Mouse (Mus musculus) stomach, embryonic 15.5 days (tissue): ENCODE results near the gene Gm36176. TPM values are rescaled to one million over a fixed set of nuclear protein-coding genes. Genes with fewer than 3 reads are reported as not detected.
"Not testable (repeated sequence)": the region's sequence is repeated elsewhere in the genome, so short reads cannot be mapped to it uniquely, and the experiment has no call there.

ENCODE experiments used
- ATAC-seq: fragments of 200-750 bp; cut with Nextera tagmentation; 2 replicates; pipeline ENCODE4 v1.8.0; 2017; ENCODE audit warnings: low read depth, moderate number of reproducible peaks, moderate TSS enrichment; ENCODE audit not compliant: insufficient read depth, low FRiP score
- H3K27ac ChIP-seq: fragments of 300-500 bp; sonication (generic); 2 replicates; pipeline ENCODE4 v1.5.1; 2015; ENCODE audit warnings: mild to moderate bottlenecking, inconsistent platforms
- H3K27me3 ChIP-seq: fragments of 300-500 bp; sonication (generic); replicated peaks from 2 replicates; pipeline ENCODE4 v1.6.1; 2015; ENCODE audit warnings: inconsistent platforms
- H3K36me3 ChIP-seq: fragments of 300-500 bp; sonication (generic); 2 replicates; pipeline ENCODE4 v1.6.1; 2015; ENCODE audit warnings: inconsistent platforms
- H3K4me1 ChIP-seq: fragments of 300-500 bp; sonication (generic); 2 replicates; pipeline ENCODE4 v1.6.1; 2015; ENCODE audit warnings: inconsistent platforms
- H3K4me2 ChIP-seq: fragments of 300-500 bp; sonication (generic); 2 replicates; pipeline ENCODE4 v1.6.1; 2015; ENCODE audit warnings: mild to moderate bottlenecking, inconsistent platforms
- H3K4me3 ChIP-seq: fragments of 300-500 bp; sonication (generic); replicated peaks from 2 replicates; pipeline ENCODE4 v1.5.1; 2015; ENCODE audit warnings: inconsistent platforms
- H3K9ac ChIP-seq: fragments of 300-500 bp; sonication (generic); 2 replicates; pipeline ENCODE4 v1.6.1; 2015; ENCODE audit warnings: inconsistent platforms
- H3K9me3 ChIP-seq: fragments of 300-500 bp; sonication (generic); 2 replicates; pipeline ENCODE4 v1.6.1; 2016; ENCODE audit warnings: inconsistent platforms
- WGBS: fragments of 180-500 bp; shearing (Covaris S2); methylation state at CpG from one replicate; pipeline ENCODE4 v1.1.7; 2015; 5-methylcytosine and 5-hydroxymethylcytosine counted together
- polyA plus RNA-seq: library from polyadenylated mRNA; unstranded; fragments of >200 nt; fragmentation: Nextera tagmentation; extraction: Ambion mirVana; gene quantifications from 2 replicates; pipeline ENCODE4 v1.2.1, GENCODE M21; 2015

The Gm36176 gene
- polyA plus RNA-seq = not detected in 2 replicates

DNA sequence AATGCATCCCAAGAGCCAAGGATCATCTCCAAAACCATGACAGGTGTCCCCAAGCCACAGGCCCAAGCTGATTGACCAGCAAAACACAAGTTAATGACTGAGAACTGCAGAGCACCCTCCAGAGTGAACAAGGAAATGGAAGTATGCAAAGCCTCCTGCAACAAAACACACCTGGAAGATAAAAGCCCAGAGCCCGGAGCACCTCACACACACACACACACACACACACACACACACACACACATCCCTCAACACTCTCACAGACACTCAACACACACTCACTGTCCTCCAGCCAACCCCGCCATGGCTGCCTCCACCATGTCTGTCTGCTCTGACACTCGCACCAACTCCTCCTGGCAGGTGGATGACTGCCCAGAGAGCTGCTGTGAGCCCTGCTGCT, at the start of gene Gm36176:
Gm36176 (plus strand) TSS at position 301 of the 400 bp plus-strand sequence.
- H3K36me3 ChIP-seq = no peaks in the 10 kb centered on the region
- H3K27ac ChIP-seq = no peak within 1 kb of the TSS
- no peak within 1 kb of the TSS for H3K4me3 ChIP-seq
- no peaks in the 10 kb centered on the region for H3K27me3 ChIP-seq
- ATAC-seq = no peak
- H3K4me1 ChIP-seq = no peaks in the 10 kb centered on the region
- H3K9ac ChIP-seq = no peak within 1 kb of the TSS
- H3K9me3 ChIP-seq = no peaks in the 10 kb centered on the region
- WGBS = 63% methylated on average over 3 of the region's 3 CpGs
- no peak within 1 kb of the TSS for H3K4me2 ChIP-seq

DNA sequence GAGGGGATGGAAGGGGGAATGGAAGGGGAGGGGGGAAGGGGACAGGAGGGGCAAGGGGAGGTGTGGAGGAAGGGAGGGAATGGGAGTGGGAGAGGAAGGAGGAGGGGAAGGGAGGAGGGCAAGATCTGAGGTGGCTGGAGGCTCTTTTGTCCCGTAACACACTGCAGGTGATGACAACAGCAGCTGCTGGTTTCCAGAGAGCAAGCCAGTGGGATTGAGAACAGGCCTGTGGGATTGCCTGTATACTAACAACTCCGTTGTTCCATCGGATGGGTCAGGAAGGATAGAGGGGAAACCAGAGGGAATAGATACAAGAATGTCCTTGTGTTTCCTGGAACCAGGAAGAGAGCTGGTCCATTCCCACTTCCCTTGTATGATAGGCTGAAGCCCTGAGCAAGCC, 48.9 kb upstream of the Gm36176 start:
- Histone ChIP-seq H3K9ac (no peak overlapping the region), H3K4me1 (0 out of 2 replicates have a peak, but pooled peaks cover 4% of the 10 kb centered on the region), H3K27ac (no peak overlapping the region), H3K9me3 (no peaks in the 10 kb centered on the region), H3K27me3 (no peaks in the 10 kb centered on the region), H3K4me3 (no peak overlapping the region), H3K4me2 (no peak overlapping the region), H3K36me3 (no peaks in the 10 kb centered on the region)
- WGBS = 24% methylated on average over 3 of the region's 3 CpGs
- no peak for ATAC-seq

DNA sequence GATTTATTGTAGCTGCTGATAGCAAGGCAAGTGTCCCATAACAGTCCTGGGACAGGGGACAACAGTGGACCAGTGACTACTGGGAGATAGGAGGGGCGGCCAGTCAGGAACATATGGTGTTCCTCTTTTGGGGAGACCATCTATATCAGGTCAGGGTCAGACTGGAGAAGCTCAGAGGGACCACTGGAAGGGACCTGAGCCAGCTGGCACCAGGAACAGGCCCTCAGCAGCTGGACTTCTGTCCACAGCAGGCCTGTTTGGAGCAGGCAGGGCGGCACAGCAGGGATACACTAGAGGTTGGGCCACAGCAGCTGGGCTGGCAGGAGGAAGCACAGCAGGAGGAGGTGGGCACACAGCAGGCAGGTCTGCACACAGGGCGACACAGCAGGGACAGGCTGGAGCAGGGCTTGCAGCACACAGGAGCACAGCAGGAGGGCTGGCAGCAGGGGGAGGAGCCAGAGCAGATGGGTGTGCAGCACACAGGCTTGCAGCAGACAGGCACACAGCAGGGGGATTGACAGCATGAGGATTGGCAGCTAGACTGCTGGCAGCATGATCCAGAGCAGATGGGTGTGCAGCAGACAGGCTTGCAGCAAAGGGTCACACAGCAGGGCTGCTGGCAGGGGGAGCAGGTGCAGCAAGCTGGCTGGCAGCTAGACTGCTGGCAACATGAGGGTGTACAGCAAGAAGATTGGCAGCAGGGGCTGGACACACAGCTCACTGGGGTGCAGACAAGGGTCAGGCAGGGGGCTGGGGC, 48.3 kb upstream of the Gm36176 start:
- H3K4me3 ChIP-seq, H3K4me1 ChIP-seq, H3K9ac ChIP-seq, H3K27ac ChIP-seq, ATAC-seq, H3K36me3 ChIP-seq, H3K27me3 ChIP-seq, H3K9me3 ChIP-seq, H3K4me2 ChIP-seq: not testable (repeated sequence)
- 53% methylated on average over 3 of the region's 3 CpGs for WGBS

DNA sequence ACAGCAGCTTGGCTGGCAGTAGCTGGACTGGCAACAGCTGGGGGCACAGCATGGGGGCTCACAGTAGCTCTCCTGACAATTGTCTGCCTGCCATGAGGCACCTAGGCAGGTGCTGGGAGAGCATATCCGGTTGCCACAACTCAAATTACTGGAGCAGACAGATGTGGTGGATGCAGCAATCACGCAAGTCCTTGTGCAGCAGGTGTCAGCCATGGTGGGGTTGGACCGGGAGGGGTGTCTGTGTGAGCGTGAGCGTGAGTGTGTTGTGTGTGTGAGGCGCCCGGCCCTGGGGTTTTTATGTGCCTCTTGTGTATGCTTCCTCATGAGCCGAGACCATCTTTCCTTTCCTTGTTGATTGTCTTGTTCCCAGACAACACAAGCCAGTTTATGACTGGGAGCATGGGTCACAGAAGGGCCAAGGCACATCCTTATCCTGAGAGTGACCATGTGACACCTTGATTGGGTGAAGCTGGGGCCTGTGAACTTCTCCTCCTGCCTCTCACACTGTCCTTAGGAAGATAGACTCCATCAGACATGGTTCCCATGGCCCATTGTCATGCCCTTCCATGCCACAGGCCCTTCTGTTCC, 47.6 kb upstream of the Gm36176 start, which contains the start of gene Gm19668:
Gm19668 (minus strand) TSS at position 213 of the 588 bp plus-strand sequence.
- Histone ChIP-seq H3K27ac (no peak within 1 kb of the TSS), H3K9ac (no peak within 1 kb of the TSS), H3K36me3 (no peaks in the 10 kb centered on the region), H3K4me1 (0 out of 2 replicates have a peak, but pooled peaks cover 4% of the 10 kb centered on the region), H3K27me3 (no peaks in the 10 kb centered on the region), H3K4me2 (no peak within 1 kb of the TSS), H3K9me3 (no peaks in the 10 kb centered on the region), H3K4me3 (no peak within 1 kb of the TSS)
- WGBS = 68% methylated on average over 8 of the region's 8 CpGs
- no peak for ATAC-seq

DNA sequence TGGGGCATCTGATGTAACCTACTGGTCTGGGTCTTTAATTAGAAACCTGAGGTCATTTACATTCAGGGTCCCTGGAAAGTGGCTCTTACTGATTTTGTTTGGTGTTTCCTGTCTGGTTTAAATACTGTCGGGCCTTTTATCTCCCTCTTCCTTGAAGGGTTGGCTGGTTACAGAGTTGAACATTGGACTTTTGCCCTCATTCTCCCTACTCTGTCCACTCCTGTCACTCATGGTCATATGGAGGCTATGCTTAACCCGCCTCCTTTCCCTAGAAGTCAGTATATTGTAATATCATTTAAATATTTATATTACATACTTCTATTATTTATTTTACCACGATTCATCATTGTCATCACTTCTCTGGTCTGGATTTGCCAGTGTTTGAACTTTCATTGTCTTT, 42.5 kb upstream of the Gm36176 start:
- no peaks in the 10 kb centered on the region for H3K36me3 ChIP-seq
- 51% methylated on average over 3 of the region's 3 CpGs for WGBS
- no peak overlapping the region for H3K4me3 ChIP-seq
- H3K27me3 ChIP-seq = no peaks in the 10 kb centered on the region
- no peak overlapping the region for H3K9ac ChIP-seq
- ATAC-seq = no peak
- no peak overlapping the region for H3K27ac ChIP-seq
- H3K4me1 ChIP-seq = no peaks in the 10 kb centered on the region
- no peak overlapping the region for H3K4me2 ChIP-seq
- no peaks in the 10 kb centered on the region for H3K9me3 ChIP-seq

DNA sequence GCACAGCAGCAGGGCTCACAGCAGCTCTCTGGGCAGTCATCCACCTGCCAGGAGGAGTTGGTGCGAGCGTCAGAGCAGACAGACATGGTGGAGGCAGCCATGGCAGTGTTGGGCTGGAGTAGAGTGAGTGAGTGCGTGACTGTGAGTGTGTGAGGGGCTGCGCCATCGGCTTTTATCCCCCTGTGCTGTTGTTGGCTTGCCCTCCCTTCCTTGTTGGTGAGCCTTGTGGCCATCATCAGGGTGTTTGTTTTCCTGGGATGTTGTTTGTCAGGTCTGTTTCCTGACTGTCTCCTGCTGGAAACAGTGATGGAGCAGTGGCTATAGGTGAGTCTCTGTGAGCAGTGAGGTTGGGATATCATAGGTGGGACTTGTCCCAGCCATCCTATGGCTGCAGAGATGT, 34.9 kb upstream of the Gm36176 start, which contains the start of gene Gm9507:
Gm9507 (minus strand) TSS at position 101 of the 400 bp plus-strand sequence.
- Histone ChIP-seq H3K4me2 (no peak within 1 kb of the TSS), H3K27me3 (no peaks in the 10 kb centered on the region), H3K4me1 (no peaks in the 10 kb centered on the region), H3K9me3 (no peaks in the 10 kb centered on the region), H3K4me3 (no peak within 1 kb of the TSS), H3K36me3 (no peaks in the 10 kb centered on the region), H3K9ac (no peak within 1 kb of the TSS), H3K27ac (no peak within 1 kb of the TSS)
- WGBS = 67% methylated on average over 5 of the region's 5 CpGs
- no peak for ATAC-seq

DNA sequence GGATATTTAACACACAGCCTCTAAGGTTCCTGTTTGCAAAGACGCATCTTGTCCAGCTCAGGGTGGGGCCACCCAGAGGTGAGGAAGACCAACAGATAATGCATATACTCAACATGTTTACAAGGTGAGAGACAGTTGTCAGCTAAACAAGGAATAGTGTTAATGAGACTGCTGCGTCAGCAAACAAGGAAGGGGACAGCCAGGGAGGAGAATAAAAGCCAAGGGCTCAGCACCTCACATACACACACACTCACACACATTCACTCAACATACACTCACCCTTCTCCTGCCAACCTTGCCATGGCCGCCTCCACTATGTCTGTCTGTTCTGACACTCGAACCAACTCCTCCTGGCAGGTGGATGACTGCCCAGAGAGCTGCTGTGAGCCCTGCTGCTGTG, 32.2 kb upstream of the Gm36176 start, which contains the start of gene Gm2696:
Gm2696 (plus strand) TSS at position 301 of the 400 bp plus-strand sequence.
- H3K27me3 ChIP-seq = no peaks in the 10 kb centered on the region
- WGBS = 33% methylated on average over 4 of the region's 4 CpGs
- no peak for ATAC-seq
- H3K4me1 ChIP-seq = no peaks in the 10 kb centered on the region
- H3K4me3 ChIP-seq = no peak within 1 kb of the TSS
- no peak within 1 kb of the TSS for H3K9ac ChIP-seq
- no peaks in the 10 kb centered on the region for H3K36me3 ChIP-seq
- H3K27ac ChIP-seq = no peak within 1 kb of the TSS
- no peak within 1 kb of the TSS for H3K4me2 ChIP-seq
- H3K9me3 ChIP-seq = no peaks in the 10 kb centered on the region

DNA sequence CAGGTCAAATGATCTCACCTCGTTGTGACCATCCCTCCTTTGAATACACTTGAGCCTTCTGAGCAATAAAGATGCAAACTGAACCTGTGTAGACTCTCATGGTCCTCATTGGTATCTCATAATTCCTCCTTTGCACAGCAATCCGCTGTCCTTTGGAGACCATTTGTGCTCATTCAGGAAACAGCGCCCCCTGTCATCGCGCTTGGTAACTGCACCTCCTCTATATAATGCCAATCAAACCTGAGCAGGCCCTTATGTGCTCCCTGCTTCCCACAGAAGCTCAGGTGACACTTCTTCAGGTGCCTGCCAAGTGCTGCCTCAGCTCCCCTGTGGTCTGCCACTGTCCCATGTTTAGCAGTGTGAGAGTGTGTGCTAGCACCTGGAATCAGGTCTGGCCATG, 31.1 kb upstream of the Gm36176 start:
- no peaks in the 10 kb centered on the region for H3K4me1 ChIP-seq
- no peak overlapping the region for H3K9ac ChIP-seq
- ATAC-seq = no peak
- no peak overlapping the region for H3K4me3 ChIP-seq
- no peaks in the 10 kb centered on the region for H3K27me3 ChIP-seq
- no peaks in the 10 kb centered on the region for H3K36me3 ChIP-seq
- no peak overlapping the region for H3K4me2 ChIP-seq
- H3K9me3 ChIP-seq = no peaks in the 10 kb centered on the region
- no peak overlapping the region for H3K27ac ChIP-seq
- 31% methylated on average over 5 of the region's 5 CpGs for WGBS

DNA sequence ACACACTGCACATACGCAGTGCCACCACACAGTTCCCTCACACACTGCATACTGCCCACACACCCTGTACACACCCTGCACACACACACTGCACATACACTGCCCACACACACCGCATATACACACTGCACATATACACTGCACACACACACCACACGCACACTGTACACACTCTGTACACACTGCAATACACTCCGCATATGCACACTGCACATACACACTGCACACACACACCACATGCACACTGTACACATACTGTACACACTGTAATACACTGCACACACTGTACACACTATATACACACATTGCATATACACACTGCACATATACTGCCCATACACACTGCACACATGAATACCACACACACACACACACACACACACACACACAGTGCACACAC, 28.1 kb upstream of the Gm36176 start:
- no peaks in the 10 kb centered on the region for H3K27me3 ChIP-seq
- 94% methylated on average over 4 of the region's 4 CpGs for WGBS
- H3K4me2 ChIP-seq = no peak overlapping the region
- H3K27ac ChIP-seq = no peak overlapping the region
- no peak overlapping the region for H3K9ac ChIP-seq
- no peak overlapping the region for H3K4me3 ChIP-seq
- H3K36me3 ChIP-seq = no peaks in the 10 kb centered on the region
- H3K4me1 ChIP-seq = no peaks in the 10 kb centered on the region
- H3K9me3 ChIP-seq = no peaks in the 10 kb centered on the region
- no peak for ATAC-seq

DNA sequence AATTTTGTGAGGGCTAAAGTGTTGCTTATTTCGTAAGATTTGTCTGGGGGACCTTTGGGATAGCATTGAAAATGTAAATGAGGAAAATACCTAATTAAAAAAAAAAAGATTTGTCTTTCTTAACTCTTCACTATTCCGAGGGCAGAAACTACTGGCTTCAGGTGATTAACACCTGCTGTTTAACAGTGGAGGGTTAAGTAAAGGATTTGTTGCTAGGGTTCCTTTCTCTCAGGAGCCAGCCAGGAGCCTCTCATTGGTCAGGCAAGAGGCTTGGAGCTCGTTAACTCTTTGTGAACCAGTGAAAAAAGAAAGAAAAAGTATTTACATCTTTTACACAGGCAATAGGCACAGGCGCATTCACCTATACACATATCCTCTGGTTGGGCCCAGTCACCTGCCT, 27.4 kb upstream of the Gm36176 start:
- Histone ChIP-seq H3K27ac (no peak overlapping the region), H3K4me2 (no peak overlapping the region), H3K9ac (no peak overlapping the region), H3K36me3 (no peaks in the 10 kb centered on the region), H3K27me3 (no peaks in the 10 kb centered on the region), H3K9me3 (no peaks in the 10 kb centered on the region), H3K4me1 (no peaks in the 10 kb centered on the region), H3K4me3 (no peak overlapping the region)
- WGBS = 44% methylated on average over 4 of the region's 4 CpGs
- no peak for ATAC-seq

DNA sequence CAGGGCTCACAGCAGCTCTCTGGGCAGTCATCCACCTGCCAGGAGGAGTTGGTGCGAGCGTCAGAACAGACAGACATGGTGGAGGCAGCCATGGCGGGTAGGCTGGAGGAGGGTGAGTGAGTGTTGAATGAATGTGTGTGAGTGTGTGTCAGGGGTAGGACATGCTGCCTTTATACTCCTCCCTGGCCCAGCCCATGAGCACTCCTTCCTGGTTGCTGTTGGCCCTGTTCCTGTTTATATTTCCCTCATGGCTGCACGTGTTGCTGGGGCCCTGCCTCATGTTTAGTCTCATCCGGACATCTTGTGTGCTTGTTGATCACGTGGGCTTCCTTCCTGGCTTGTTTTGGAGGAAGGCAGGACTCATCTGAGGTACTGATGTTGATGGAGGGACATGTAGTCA, 19.7 kb upstream of the Gm36176 start, which contains the start of gene Krtap10-4:
Krtap10-4 (minus strand) TSS at position 145 of the 400 bp plus-strand sequence.
- no peak for ATAC-seq
- H3K27me3 ChIP-seq = no peaks in the 10 kb centered on the region
- no peaks in the 10 kb centered on the region for H3K9me3 ChIP-seq
- no peak within 1 kb of the TSS for H3K4me3 ChIP-seq
- H3K4me2 ChIP-seq = no peak within 1 kb of the TSS
- WGBS = 53% methylated on average over 6 of the region's 6 CpGs
- H3K9ac ChIP-seq = no peak within 1 kb of the TSS
- H3K27ac ChIP-seq = no peak within 1 kb of the TSS
- no peaks in the 10 kb centered on the region for H3K36me3 ChIP-seq
- no peaks in the 10 kb centered on the region for H3K4me1 ChIP-seq

DNA sequence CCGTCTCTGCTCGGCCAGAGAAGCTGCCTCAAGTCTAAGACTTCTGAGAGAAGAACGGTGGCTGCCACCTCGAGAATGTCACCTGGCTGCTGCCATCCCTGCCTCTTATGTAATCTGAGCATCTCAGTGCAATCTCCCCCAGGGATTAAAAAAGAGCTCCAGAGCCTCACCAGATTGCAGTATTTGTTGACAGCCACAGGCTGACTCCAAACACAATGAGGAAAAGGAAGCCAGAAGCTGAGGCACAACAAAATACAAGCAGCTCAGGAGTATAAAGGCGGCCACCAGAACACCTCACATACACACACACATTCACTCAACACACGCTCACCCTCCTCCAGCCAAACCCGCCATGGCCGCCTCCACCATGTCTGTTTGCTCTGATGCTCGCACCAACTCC, 11.0 kb upstream of the Gm36176 start, which contains the start of gene Krtap10-10:
Krtap10-10 (plus strand) TSS at position 301 of the 400 bp plus-strand sequence.
- 73% methylated on average over 9 of the region's 9 CpGs for WGBS
- no peaks in the 10 kb centered on the region for H3K9me3 ChIP-seq
- H3K36me3 ChIP-seq = no peaks in the 10 kb centered on the region
- no peak within 1 kb of the TSS for H3K4me3 ChIP-seq
- no peak within 1 kb of the TSS for H3K9ac ChIP-seq
- no peaks in the 10 kb centered on the region for H3K27me3 ChIP-seq
- H3K4me2 ChIP-seq = no peak within 1 kb of the TSS
- no peak for ATAC-seq
- H3K4me1 ChIP-seq = no peaks in the 10 kb centered on the region
- no peak within 1 kb of the TSS for H3K27ac ChIP-seq
